Mouse (Mus musculus): ENCODE data around the gene Ear2. TPM values are rescaled to one million over a fixed set of nuclear protein-coding genes. Genes with fewer than 3 reads are reported as not detected.
"Not testable (repeated sequence)": the region's sequence is repeated elsewhere in the genome, so short reads cannot be mapped to it uniquely, and the experiment has no call there.

Gene Ear2
- polyA plus RNA-seq, 1 experiment from 2014 or later, result not detected

- not testable (repeated sequence) for H3K9me3 ChIP-seq (replicated peaks; ENCODE audit: control insufficient read depth, low read length); H3K9ac ChIP-seq (replicated peaks; ENCODE audit: low read length); H3K4me3 ChIP-seq (ENCODE audit: low read depth, low read length); H3K4me1 ChIP-seq (ENCODE audit: control insufficient read depth, insufficient read depth, low read length); H3K27ac ChIP-seq (replicated peaks; ENCODE audit: low read depth, low read length); H3K36me3 ChIP-seq (replicated peaks; ENCODE audit: control insufficient read depth, insufficient read depth, low read depth, low read length); H3K27me3 ChIP-seq (ENCODE audit: control insufficient read depth, insufficient read depth, low read length); DNase-seq (ENCODE audit: low spot score); H3K4me2 ChIP-seq (ENCODE audit: low read depth, low read length); ATAC-seq (replicated peaks; ENCODE audit: insufficient number of reproducible peaks, low FRiP score, low TSS enrichment, low read depth)
- no CpG with 5 or more reads among the region's 1 CpGs for WGBS
Measured at GRCm38 (mm10) chr14:44100030-44100429, 2.4 kb upstream of the Ear2 start.

DNA sequence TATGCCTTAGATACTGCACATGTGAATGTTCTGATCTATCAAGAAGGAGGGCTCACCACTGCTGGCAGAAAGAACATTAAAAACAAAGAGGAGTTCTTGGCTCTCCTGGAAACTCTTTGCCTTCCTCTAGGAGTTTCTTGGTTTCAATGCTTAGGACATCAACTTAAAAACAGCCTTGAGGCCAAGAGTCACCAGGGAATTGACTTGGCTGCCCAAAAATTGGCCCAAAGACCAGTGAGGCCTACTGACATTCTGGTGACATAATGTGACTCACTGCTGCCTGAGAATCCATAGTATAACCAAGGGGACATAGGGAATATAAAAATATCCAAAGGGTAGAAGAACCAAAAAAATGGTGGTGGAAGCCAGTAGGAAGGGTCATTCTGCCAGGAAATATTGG is 8.5 kb downstream of the Ear2 start:
- Histone ChIP-seq H3K9me3 (replicated peaks; ENCODE audit: control insufficient read depth, low read length) (no peaks in the 10 kb centered on the region), H3K27me3 (ENCODE audit: control insufficient read depth, insufficient read depth, low read length) (no peaks in the 10 kb centered on the region), H3K4me2 (ENCODE audit: low read depth, low read length) (no peak overlapping the region), H3K9ac (replicated peaks; ENCODE audit: low read length) (no peak overlapping the region), H3K36me3 (replicated peaks; ENCODE audit: control insufficient read depth, insufficient read depth, low read depth, low read length) (no peaks in the 10 kb centered on the region), H3K27ac (replicated peaks; ENCODE audit: low read depth, low read length) (no peak overlapping the region), H3K4me3 (ENCODE audit: low read depth, low read length) (no peak overlapping the region), H3K4me1 (ENCODE audit: control insufficient read depth, insufficient read depth, low read length) (no peaks in the 10 kb centered on the region)
- DNase-seq (ENCODE audit: low spot score) (no peak), ATAC-seq (replicated peaks; ENCODE audit: insufficient number of reproducible peaks, low FRiP score, low TSS enrichment, low read depth) (no peak)

DNA sequence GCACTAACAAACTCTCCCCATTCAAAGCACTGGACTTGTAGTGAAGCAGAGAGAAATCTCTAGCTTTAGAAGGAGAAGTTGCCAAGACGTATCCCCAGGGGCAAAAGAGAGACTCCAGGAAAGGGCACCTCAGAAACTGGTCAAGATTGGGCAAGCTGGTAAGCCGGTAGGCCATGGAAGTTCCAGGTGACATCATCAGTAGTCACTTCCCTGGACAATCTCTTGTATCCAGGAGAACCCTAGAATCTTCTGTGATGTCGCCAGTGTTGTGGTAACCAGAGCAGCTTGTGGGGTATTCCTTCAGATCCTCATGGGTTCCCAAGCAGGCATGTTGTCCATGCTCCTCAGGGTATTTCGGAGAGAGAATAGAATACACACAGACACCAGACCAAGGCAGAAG is 21.1 kb downstream of the Ear2 start, which contains the start of gene Gm3327:
Gm3327 (plus strand) TSS at position 301 of the 400 bp plus-strand sequence.
- ATAC-seq (replicated peaks; ENCODE audit: insufficient number of reproducible peaks, low FRiP score, low TSS enrichment, low read depth); H3K27me3 ChIP-seq (ENCODE audit: control insufficient read depth, insufficient read depth, low read length); H3K4me1 ChIP-seq (ENCODE audit: control insufficient read depth, insufficient read depth, low read length); DNase-seq (ENCODE audit: low spot score); H3K36me3 ChIP-seq (replicated peaks; ENCODE audit: control insufficient read depth, insufficient read depth, low read depth, low read length); H3K4me2 ChIP-seq (ENCODE audit: low read depth, low read length); H3K9ac ChIP-seq (replicated peaks; ENCODE audit: low read length); H3K9me3 ChIP-seq (replicated peaks; ENCODE audit: control insufficient read depth, low read length); H3K27ac ChIP-seq (replicated peaks; ENCODE audit: low read depth, low read length); H3K4me3 ChIP-seq (ENCODE audit: low read depth, low read length): not testable (repeated sequence)
- 77% methylated on average over 2 of the region's 4 CpGs for WGBS

Other genes with a start within 250 kb of the Ear2 start
- gene Ear1, start 227.1 kb upstream of the Ear2 start, polyA plus RNA-seq (2014; fragmentation: Nextera tagmentation; extraction: Ambion mirVana), result not detected in 2 replicates
- not detected in 2 replicates for gene Ear10, start 179.1 kb upstream of the Ear2 start, polyA plus RNA-seq (2014; fragmentation: Nextera tagmentation; extraction: Ambion mirVana)
- gene Gm8113, start 177.3 kb upstream of the Ear2 start, polyA plus RNA-seq (2014; fragmentation: Nextera tagmentation; extraction: Ambion mirVana), result 14.2 and 16.7 TPM in 2 replicates
- not detected in 2 replicates for gene Ang5, start 145.6 kb upstream of the Ear2 start, polyA plus RNA-seq (2014; fragmentation: Nextera tagmentation; extraction: Ambion mirVana)
- gene Ang6, start 100.4 kb upstream of the Ear2 start, polyA plus RNA-seq (2014; fragmentation: Nextera tagmentation; extraction: Ambion mirVana), result not detected in 2 replicates
- not detected in 2 replicates for gene Gm3327, start 21.2 kb downstream of the Ear2 start, polyA plus RNA-seq (2014; fragmentation: Nextera tagmentation; extraction: Ambion mirVana)
- gene Gm8212, start 95.0 kb downstream of the Ear2 start, polyA plus RNA-seq (2014; fragmentation: Nextera tagmentation; extraction: Ambion mirVana), result not detected in 2 replicates
- 0.15 TPM in 1 of 2 replicates, not detected in the other for gene 4930503E14Rik, start 110.6 kb downstream of the Ear2 start, polyA plus RNA-seq (2014; fragmentation: Nextera tagmentation; extraction: Ambion mirVana)
- not detected in 2 replicates for gene Gm8220, start 182.9 kb downstream of the Ear2 start, polyA plus RNA-seq (2014; fragmentation: Nextera tagmentation; extraction: Ambion mirVana)
- gene Gm5930, start 235.9 kb downstream of the Ear2 start, polyA plus RNA-seq (2014; fragmentation: Nextera tagmentation; extraction: Ambion mirVana), result not detected in 2 replicates